Mouse (Mus musculus) CH12.LX (cell line): Measurements from ENCODE around the gene Iqcn. TPM values are rescaled to one million over a fixed set of nuclear protein-coding genes. Genes with fewer than 3 reads are reported as not detected.
A peak's percentile ranks its signal among the peaks of the same experiment; 100 is the strongest.

ENCODE experiments used
- DNase-seq: peaks from one replicate; pipeline ENCODE4 v3.0.0-alpha.2; 2013; ENCODE audit errors: extremely low read depth
- H3K27ac ChIP-seq: 2 replicates; pipeline ENCODE4 v1.5.1; 2012; ENCODE audit warnings: low read depth, mild to moderate bottlenecking, control low read depth, moderate library complexity; ENCODE audit not compliant: insufficient read depth
- H3K27me3 ChIP-seq: replicated peaks from 2 replicates; pipeline ENCODE3; 2012; ENCODE audit warnings: inconsistent platforms
- H3K36me3 ChIP-seq, 2 experiments: replicated peaks in 1 of 2; 2 replicates each; pipeline versions ENCODE3 to v1.6.1; 2012; ENCODE audit warnings: inconsistent platforms in 1 of 2, low read length in 1 of 2, mild to moderate bottlenecking in 1 of 2, mixed read lengths in 1 of 2, moderate library complexity in 1 of 2; ENCODE audit not compliant: control insufficient read depth in 1 of 2, insufficient read depth in 1 of 2
- H3K4me1 ChIP-seq, 2 experiments: 2 replicates each; pipeline ENCODE4 v1.6.1; 2012; ENCODE audit warnings: inconsistent platforms in 1 of 2, moderate library complexity in 1 of 2; ENCODE audit not compliant: insufficient read depth in 2 of 2, control insufficient read depth in 1 of 2
- H3K4me2 ChIP-seq: 2 replicates; pipeline ENCODE4 v1.6.1; 2012; ENCODE audit warnings: low read depth, mild to moderate bottlenecking, control low read depth; ENCODE audit not compliant: poor library complexity, insufficient read depth, severe bottlenecking
- H3K4me3 ChIP-seq, 3 experiments: fragments of 150-350 bp in 1 of 3; sonication (generic) in 1 of 3; replicated peaks in 1 of 3; 2 replicates each; pipeline versions ENCODE3 to v1.5.1; 2011 to 2012; ENCODE audit warnings: low read depth in 2 of 3, low read length in 2 of 3, mild to moderate bottlenecking in 2 of 3, moderate library complexity in 2 of 3, control low read depth in 1 of 3, improper control_type of control experiment in 1 of 3, inconsistent platforms in 1 of 3, mixed read lengths in 1 of 3; ENCODE audit not compliant: poor library complexity in 1 of 3
- H3K79me2 ChIP-seq: replicated peaks from 2 replicates; pipeline ENCODE4 v1.6.1; 2012; ENCODE audit warnings: mild to moderate bottlenecking, moderate library complexity; ENCODE audit not compliant: control insufficient read depth, poor library complexity, insufficient read depth, severe bottlenecking; ENCODE audit errors: extremely low read depth
- H3K9ac ChIP-seq: 2 replicates; pipeline ENCODE4 v1.6.1; 2012; ENCODE audit warnings: low read depth, mild to moderate bottlenecking, control low read depth, moderate library complexity; ENCODE audit not compliant: insufficient read depth
- H3K9me3 ChIP-seq: replicated peaks from 2 replicates; pipeline ENCODE3; 2012; ENCODE audit warnings: low read length, inconsistent platforms, mixed read lengths
- BHLHE40 ChIP-seq: IDR thresholded peaks from 2 replicates; pipeline ENCODE4 v1.6.1; 2011; ENCODE audit warnings: mild to moderate bottlenecking, low read depth, low read length, improper control_type of control experiment
- CHD1 ChIP-seq: IDR thresholded peaks from 2 replicates; pipeline ENCODE4 v1.6.1; 2012; ENCODE audit warnings: low read depth, low read length, improper control_type of control experiment, inconsistent platforms
- CHD2 ChIP-seq: IDR thresholded peaks from 2 replicates; pipeline ENCODE4 v1.6.1; 2011; ENCODE audit warnings: low read length, improper control_type of control experiment
- CTCF ChIP-seq, 2 experiments: IDR thresholded peaks in 1 of 2; conservative IDR thresholded peaks in 1 of 2; 2 replicates each; pipeline ENCODE4 v1.5.1; 2011 to 2012; ENCODE audit warnings: low read depth in 2 of 2, low read length in 2 of 2, improper control_type of control experiment in 1 of 2, inconsistent platforms in 1 of 2, mild to moderate bottlenecking in 1 of 2, moderate library complexity in 1 of 2
- E2F4 ChIP-seq: IDR thresholded peaks from 2 replicates; pipeline ENCODE4 v1.6.1; 2011; ENCODE audit warnings: low read depth, low read length, improper control_type of control experiment; ENCODE audit not compliant: insufficient replicate concordance
- ELF1 ChIP-seq: IDR thresholded peaks from 2 replicates; pipeline ENCODE4 v1.6.1; 2014; ENCODE audit warnings: low read depth, mild to moderate bottlenecking, inconsistent platforms, low read length, improper control_type of control experiment
- EP300 ChIP-seq: IDR thresholded peaks from 2 replicates; pipeline ENCODE4 v1.6.1; 2011; ENCODE audit warnings: low read length, improper control_type of control experiment
- ETS1 ChIP-seq: conservative IDR thresholded peaks from 2 replicates; pipeline ENCODE4 v1.6.1; 2012; ENCODE audit warnings: low read depth, mild to moderate bottlenecking, inconsistent platforms, low read length, improper control_type of control experiment, moderate library complexity
- GABPA ChIP-seq: IDR thresholded peaks from 2 replicates; pipeline ENCODE4 v1.6.1; 2012; ENCODE audit warnings: low read depth, low read length, improper control_type of control experiment, inconsistent platforms; ENCODE audit not compliant: insufficient replicate concordance
- HCFC1 ChIP-seq: IDR thresholded peaks from 2 replicates; pipeline ENCODE4 v1.6.1; 2012; ENCODE audit warnings: low read depth, mild to moderate bottlenecking, inconsistent platforms, low read length, improper control_type of control experiment
- IRF4 ChIP-seq: IDR thresholded peaks from 2 replicates; pipeline ENCODE4 v1.6.1; 2014; ENCODE audit warnings: low read depth, mild to moderate bottlenecking, inconsistent platforms, low read length, improper control_type of control experiment
- JUN ChIP-seq: IDR thresholded peaks from 2 replicates; pipeline ENCODE4 v1.6.1; 2011; ENCODE audit warnings: low read depth, mild to moderate bottlenecking, low read length, improper control_type of control experiment, moderate library complexity; ENCODE audit not compliant: insufficient read depth
- JUND ChIP-seq: conservative IDR thresholded peaks from 2 replicates; pipeline ENCODE4 v1.6.1; 2011; ENCODE audit warnings: low read depth, low read length, improper control_type of control experiment
- KAT2A ChIP-seq: IDR thresholded peaks from 2 replicates; pipeline ENCODE4 v1.6.1; 2012; ENCODE audit warnings: low read length, improper control_type of control experiment, inconsistent platforms; ENCODE audit not compliant: insufficient replicate concordance
- MAFK ChIP-seq: IDR thresholded peaks from 2 replicates; pipeline ENCODE4 v1.6.1; 2011; ENCODE audit warnings: low read length, improper control_type of control experiment; ENCODE audit not compliant: insufficient replicate concordance
- MAX ChIP-seq: IDR thresholded peaks from 2 replicates; pipeline ENCODE4 v1.6.1; 2011; ENCODE audit warnings: low read length, improper control_type of control experiment
- MAZ ChIP-seq: IDR thresholded peaks from 2 replicates; pipeline ENCODE4 v1.6.1; 2012; ENCODE audit warnings: low read depth, mild to moderate bottlenecking, inconsistent platforms, low read length, improper control_type of control experiment, moderate library complexity
- MEF2A ChIP-seq: IDR thresholded peaks from 2 replicates; pipeline ENCODE4 v1.6.1; 2014; ENCODE audit warnings: low read depth, mild to moderate bottlenecking, inconsistent platforms, low read length, improper control_type of control experiment, borderline replicate concordance
- MXI1 ChIP-seq: IDR thresholded peaks from 2 replicates; pipeline ENCODE4 v1.6.1; 2011; ENCODE audit warnings: mild to moderate bottlenecking, low read depth, low read length, improper control_type of control experiment
- MYC ChIP-seq: IDR thresholded peaks from 2 replicates; pipeline ENCODE4 v1.6.1; 2011; ENCODE audit warnings: low read depth, mild to moderate bottlenecking, improper control_type of control experiment, low read length
- NELFE ChIP-seq: IDR thresholded peaks from 2 replicates; pipeline ENCODE4 v1.6.1; 2011; ENCODE audit warnings: low read depth, low read length, improper control_type of control experiment
- NRF1 ChIP-seq: IDR thresholded peaks from 2 replicates; pipeline ENCODE4 v1.6.1; 2014; ENCODE audit warnings: low read depth, mild to moderate bottlenecking, inconsistent platforms, low read length, improper control_type of control experiment, moderate library complexity
- PAX5 ChIP-seq: IDR thresholded peaks from 2 replicates; pipeline ENCODE4 v1.6.1; 2012; ENCODE audit warnings: low read length, inconsistent platforms, mixed read lengths
- POLR2A ChIP-seq: IDR thresholded peaks from 2 replicates; pipeline ENCODE4 v1.6.1; 2011; ENCODE audit warnings: low read depth, mild to moderate bottlenecking, improper control_type of control experiment, low read length
- POLR2AphosphoS2 ChIP-seq: IDR thresholded peaks from 2 replicates; pipeline ENCODE4 v1.6.1; 2011; ENCODE audit warnings: low read depth, low read length, improper control_type of control experiment
- RAD21 ChIP-seq: IDR thresholded peaks from 2 replicates; pipeline ENCODE4 v1.6.1; 2011; ENCODE audit warnings: low read depth, mild to moderate bottlenecking, low read length, improper control_type of control experiment, moderate library complexity
- RCOR1 ChIP-seq: conservative IDR thresholded peaks from 2 replicates; pipeline ENCODE4 v1.6.1; 2012; ENCODE audit warnings: low read depth, mild to moderate bottlenecking, inconsistent platforms, low read length, improper control_type of control experiment
- SIN3A ChIP-seq: IDR thresholded peaks from 2 replicates; pipeline ENCODE4 v1.6.1; 2012; ENCODE audit warnings: low read length, improper control_type of control experiment, inconsistent platforms
- SMC3 ChIP-seq: IDR thresholded peaks from 2 replicates; pipeline ENCODE4 v1.6.1; 2011; ENCODE audit warnings: low read depth, low read length, improper control_type of control experiment
- TBP ChIP-seq: conservative IDR thresholded peaks from 2 replicates; pipeline ENCODE4 v1.6.1; 2011; ENCODE audit warnings: low read depth, low read length, improper control_type of control experiment
- TCF12 ChIP-seq: IDR thresholded peaks from 2 replicates; pipeline ENCODE4 v1.6.1; 2014; ENCODE audit warnings: low read depth, mild to moderate bottlenecking, inconsistent platforms, low read length, improper control_type of control experiment
- UBTF ChIP-seq: IDR thresholded peaks from 2 replicates; pipeline ENCODE4 v1.6.1; 2012; ENCODE audit warnings: low read depth, mild to moderate bottlenecking, inconsistent platforms, low read length, improper control_type of control experiment, moderate library complexity
- USF1 ChIP-seq: IDR thresholded peaks from 2 replicates; pipeline ENCODE4 v1.6.1; 2014; ENCODE audit warnings: low read depth, mild to moderate bottlenecking, inconsistent platforms, low read length, improper control_type of control experiment
- USF2 ChIP-seq: conservative IDR thresholded peaks from 2 replicates; pipeline ENCODE4 v1.6.1; 2011; ENCODE audit warnings: low read depth, low read length, improper control_type of control experiment
- ZC3H11A ChIP-seq: IDR thresholded peaks from 2 replicates; pipeline ENCODE4 v1.6.1; 2012; ENCODE audit warnings: low read depth, mild to moderate bottlenecking, inconsistent platforms, low read length, improper control_type of control experiment
- ZKSCAN1 ChIP-seq: IDR thresholded peaks from 2 replicates; pipeline ENCODE4 v1.6.1; 2012; ENCODE audit warnings: low read depth, inconsistent platforms, low read length, improper control_type of control experiment, borderline replicate concordance
- ZMIZ1 ChIP-seq: IDR thresholded peaks from 2 replicates; pipeline ENCODE4 v1.6.1; 2012; ENCODE audit warnings: low read depth, mild to moderate bottlenecking, inconsistent platforms, low read length, improper control_type of control experiment
- ZNF384 ChIP-seq: IDR thresholded peaks from 2 replicates; pipeline ENCODE4 v1.6.1; 2012; ENCODE audit warnings: low read depth, low read length, improper control_type of control experiment, inconsistent platforms
- dilution Hi-C: fragments of 300-500 bp; cut with MboI; formaldehyde crosslinking; loops from 2 replicates; pipeline ENCODE4 v1.14.3; 2020; ENCODE audit warnings: low sequenced_read_pairs; ENCODE audit not compliant: extremely low pct_unique_long_range_greater_than_20kb, extremely low pct_ligation_motif_present
- in situ Hi-C: fragments of 300-500 bp; cut with MboI; formaldehyde crosslinking; loops from 3 replicates; pipeline ENCODE4 v1.14.3; 2019; ENCODE audit warnings: low sequenced_read_pairs, low pct_ligation_motif_present, low pct_unique_long_range_greater_than_20kb, mixed read lengths
- polyA plus RNA-seq: library from polyadenylated mRNA; unstranded; fragments of >175 nt; gene quantifications from 2 replicates; pipeline ENCODE4 v1.2.1, GENCODE M21; 2012; ENCODE audit warnings: low read depth; ENCODE audit not compliant: insufficient read length
- total RNA-seq, 2 experiments: library from RNA; depleted of rRNA; stranded (reverse); fragments of 300-350 nt in 1 of 2; fragments of >200 nt in 1 of 2; gene quantifications; 2 replicates each; pipeline ENCODE4 v1.2.3; 2012 to 2014

Iqcn gene
- total and polyA plus RNA-seq, 3 experiments, result 0.07 TPM; not detected in 2

GRCm38 (mm10) chr8:70753151-70753550, 49.9 kb downstream of the Iqcn start:
- H3K4me3 ChIP-seq, result peak overlapping the region; percentile 16 to 51 (median 27)
- dilution Hi-C loops, result no loop called here
- H3K9me3 ChIP-seq, result no peaks in the 10 kb centered on the region
- no peaks in the 10 kb centered on the region for H3K27me3 ChIP-seq
- peaks cover 14 to 45% of the 10 kb centered on the region in 2 experiments for H3K36me3 ChIP-seq
- peak overlapping the region; percentile 52 for H3K27ac ChIP-seq
- peak; percentile 67 for DNase-seq
- TF ChIP-seq GABPA, result no peak
- TF ChIP-seq USF1, result no peak
- 0 out of 2 replicates have a peak, but pooled peaks have one; percentile 18 for TF ChIP-seq MAZ
- no peak for TF ChIP-seq MYC
- TF ChIP-seq TBP, result no peak
- no peak for TF ChIP-seq ZNF384
- TF ChIP-seq POLR2A, result peak; percentile 76
- TF ChIP-seq MEF2A, result no peak
- TF ChIP-seq NRF1, result 0 out of 2 replicates have a peak, but pooled peaks have one; percentile 15
- 0 out of 2 replicates have a peak, but pooled peaks have one; percentile 39 for TF ChIP-seq ZMIZ1
- TF ChIP-seq MAX, result no peak; the same call in 1 of the 2 replicates
- TF ChIP-seq UBTF, result no peak
- no peak for TF ChIP-seq USF2
- no peak for TF ChIP-seq CHD2
- TF ChIP-seq TCF12, result peak; percentile 63
- no peak for TF ChIP-seq MAFK
- TF ChIP-seq SMC3, result no peak
- TF ChIP-seq NELFE, result peak; percentile 65
- no peak for TF ChIP-seq KAT2A
- no peak for TF ChIP-seq RCOR1
- no peak for TF ChIP-seq CHD1
- TF ChIP-seq IRF4, result peak; percentile 32; the same call in 1 of the 2 replicates
- no peak for TF ChIP-seq ZC3H11A
- TF ChIP-seq JUND, result no peak
- no peak for TF ChIP-seq POLR2AphosphoS2
- TF ChIP-seq PAX5, result no peak
- TF ChIP-seq CTCF (conservative IDR thresholded peaks at IDR 0.05 in 1 of 2, IDR thresholded peaks at IDR 0.05 in 1 of 2; ENCODE audit: low read depth in 2 of 2, low read length in 2 of 2), result no peak
- TF ChIP-seq ELF1, result peak; percentile 76
- no peak for TF ChIP-seq ZKSCAN1
- TF ChIP-seq JUN, result no peak
- TF ChIP-seq HCFC1, result peak; percentile 12; the same call in 1 of the 2 replicates
- TF ChIP-seq E2F4, result no peak
- no peak for TF ChIP-seq ETS1
- TF ChIP-seq MXI1, result no peak; the same call in 1 of the 2 replicates
- peak; percentile 39 for TF ChIP-seq SIN3A
- 0 out of 2 replicates have a peak, but pooled peaks have one; percentile 18 for TF ChIP-seq BHLHE40
- no peak for TF ChIP-seq RAD21
- no peak for TF ChIP-seq EP300
- peaks cover 9 to 44% of the 10 kb centered on the region in 2 experiments for H3K4me1 ChIP-seq
- H3K79me2 ChIP-seq, result no peaks in the 10 kb centered on the region
- in situ Hi-C loops, result loop anchor here (5.0 kb wide), 1 partner anchor 36 kb away; the partner anchor contains the start of gene Gm3336
- H3K4me2 ChIP-seq, result peak overlapping the region; percentile 52
- peak overlapping the region; percentile 42 for H3K9ac ChIP-seq
